Mouse (Mus musculus): Measurements from ENCODE around the gene Fezf2.

GRCm38 (mm10) chr14:12377289-12377688 lies 29.3 kb upstream of the Fezf2 start:
- TF ChIP-seq CTCF (IDR thresholded peaks at IDR 0.05; ENCODE audit: borderline replicate concordance, insufficient read depth, low read depth, low read length) = no peak
- no peak for TF ChIP-seq POLR2A (IDR thresholded peaks at IDR 0.05; ENCODE audit: borderline replicate concordance, insufficient read depth, low read length)

Measured in cerebellum, adult 2 months (tissue).